Mouse (Mus musculus) G1E (cell line): ENCODE results near the gene Rarres2. TPM values are rescaled to one million over a fixed set of nuclear protein-coding genes. Genes with fewer than 3 reads are reported as not detected.

Source experiments
- ATAC-seq: 2 replicates; pipeline ENCODE4 v1.8.0; 2016; ENCODE audit warnings: mild to moderate bottlenecking; ENCODE audit not compliant: insufficient number of reproducible peaks, poor library complexity, low FRiP score, severe bottlenecking; ENCODE audit errors: extremely low read depth
- DNase-seq: peaks from one replicate; pipeline ENCODE4 v3.0.0; 2012; ENCODE audit warnings: low spot score
- H3K27me3 ChIP-seq: 2 replicates; pipeline ENCODE4 v1.6.1; 2012; ENCODE audit warnings: mild to moderate bottlenecking, low read length, inconsistent platforms; ENCODE audit not compliant: insufficient read depth
- H3K36me3 ChIP-seq: replicated peaks from 2 replicates; pipeline ENCODE3; 2012; ENCODE audit warnings: mild to moderate bottlenecking, inconsistent platforms
- H3K4me1 ChIP-seq: 2 replicates; pipeline ENCODE4 v1.6.1; 2012; ENCODE audit warnings: low read depth, low read length, inconsistent platforms, mixed read lengths; ENCODE audit not compliant: insufficient read depth
- H3K4me3 ChIP-seq: 2 replicates; pipeline ENCODE4 v1.5.1; 2012; ENCODE audit warnings: low read depth, mild to moderate bottlenecking, inconsistent platforms, low read length, moderate library complexity, mixed read lengths
- H3K9me3 ChIP-seq: replicated peaks from 2 replicates; pipeline ENCODE4 v1.6.1; 2012; ENCODE audit warnings: inconsistent platforms
- CTCF ChIP-seq: IDR thresholded peaks from 2 replicates; pipeline ENCODE4 v1.5.1; 2012; ENCODE audit warnings: low read depth, low read length, inconsistent platforms, mixed read lengths
- GATA1 ChIP-seq: IDR thresholded peaks from 2 replicates; pipeline ENCODE4 v1.6.1; 2012; ENCODE audit warnings: borderline replicate concordance, low read length, inconsistent platforms, mixed read lengths
- GATA2 ChIP-seq: IDR thresholded peaks from 2 replicates; pipeline ENCODE4 v1.6.1; 2012; ENCODE audit warnings: low read depth, low read length, inconsistent platforms, borderline replicate concordance
- POLR2AphosphoS5 ChIP-seq: IDR thresholded peaks from 2 replicates; pipeline ENCODE4 v1.6.1; 2012; ENCODE audit warnings: low read depth, low read length, inconsistent platforms; ENCODE audit not compliant: insufficient replicate concordance
- TAL1 ChIP-seq: conservative IDR thresholded peaks from 2 replicates; pipeline ENCODE4 v1.6.1; 2012; ENCODE audit warnings: low read depth, low read length, inconsistent platforms, mixed read lengths
- polyA plus RNA-seq: library from polyadenylated mRNA; stranded (reverse); fragments of >175 nt; gene quantifications from 2 replicates; pipeline ENCODE4 v1.2.3, GENCODE M21; 2012
- total RNA-seq, 2 experiments: library from RNA; stranded (forward) in 1 of 2; stranded (reverse) in 1 of 2; fragments of 200-1000 nt in 1 of 2; fragments of >200 nt in 1 of 2; fragmentation: Nextera tagmentation in 1 of 2; gene quantifications; 2 replicates each; pipeline ENCODE4 v1.2.3; 2014 to 2017

Gene Rarres2
- total RNA-seq (2014; fragmentation: Nextera tagmentation) (not detected in 2 replicates), total RNA-seq (2017) (0.06 and 0.11 TPM in 2 replicates), polyA plus RNA-seq (not detected in 2 replicates)

DNA sequence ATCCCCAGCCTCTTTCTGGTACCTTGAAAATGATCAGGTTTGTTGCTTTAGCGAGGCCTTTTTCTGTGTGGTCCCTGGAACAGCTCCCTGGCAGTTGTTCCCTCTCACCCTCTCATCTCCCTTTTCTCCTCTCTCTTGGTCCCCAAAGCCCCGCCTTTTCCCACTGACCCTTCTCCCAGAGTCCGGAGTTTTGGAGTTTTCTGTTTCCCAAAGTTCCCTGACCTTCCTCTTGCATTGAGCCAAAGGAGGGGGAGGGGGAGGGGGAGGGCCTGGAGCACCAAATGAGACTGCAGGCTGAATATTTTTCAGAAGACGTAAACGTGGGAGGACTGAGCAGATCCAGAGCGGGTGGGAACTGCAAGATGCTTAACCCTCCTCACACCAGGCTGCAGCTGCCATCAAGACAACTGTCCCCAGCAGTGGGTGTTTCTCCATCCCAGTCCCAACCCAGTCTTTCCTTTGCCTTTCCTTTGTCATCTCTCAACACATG lies at the start of gene Rarres2:
Gene Rarres2 (minus strand): TSS at position 218 of the 490 bp plus-strand sequence.
- H3K4me1 ChIP-seq, result no peaks in the 10 kb centered on the region
- no peaks in the 10 kb centered on the region for H3K9me3 ChIP-seq
- no peaks in the 10 kb centered on the region for H3K36me3 ChIP-seq
- H3K4me3 ChIP-seq, result no peak within 1 kb of the TSS
- no peak for ATAC-seq
- no peak for TF ChIP-seq GATA2
- TF ChIP-seq TAL1, result no peak
- TF ChIP-seq GATA1, result no peak
- no peak for TF ChIP-seq CTCF
- no peak for TF ChIP-seq POLR2AphosphoS5
- peaks cover 3% of the 10 kb centered on the region; the same call in 1 of the 2 replicates for H3K27me3 ChIP-seq
- DNase-seq, result no peak

DNA sequence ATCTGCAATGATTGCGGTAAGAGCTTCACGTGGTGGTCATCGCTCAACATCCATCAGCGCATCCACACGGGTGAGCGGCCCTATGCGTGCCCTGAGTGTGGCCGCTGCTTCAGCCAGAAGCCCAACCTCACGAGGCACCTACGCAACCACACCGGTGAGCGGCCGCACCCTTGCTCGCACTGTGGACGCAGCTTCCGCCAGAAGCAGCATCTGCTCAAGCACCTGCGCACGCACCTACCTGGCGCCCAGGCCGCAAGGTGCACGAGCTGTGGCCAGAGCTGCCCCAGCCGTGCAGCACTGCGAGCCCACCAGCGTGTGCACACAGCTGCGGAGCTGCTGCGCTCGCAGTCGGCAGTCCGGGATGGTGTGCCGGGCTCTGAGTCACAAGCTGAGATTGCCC lies 47.4 kb upstream of the Rarres2 start:
- no peak for TF ChIP-seq CTCF
- no peaks in the 10 kb centered on the region for H3K4me1 ChIP-seq
- no peaks in the 10 kb centered on the region for H3K36me3 ChIP-seq

DNA sequence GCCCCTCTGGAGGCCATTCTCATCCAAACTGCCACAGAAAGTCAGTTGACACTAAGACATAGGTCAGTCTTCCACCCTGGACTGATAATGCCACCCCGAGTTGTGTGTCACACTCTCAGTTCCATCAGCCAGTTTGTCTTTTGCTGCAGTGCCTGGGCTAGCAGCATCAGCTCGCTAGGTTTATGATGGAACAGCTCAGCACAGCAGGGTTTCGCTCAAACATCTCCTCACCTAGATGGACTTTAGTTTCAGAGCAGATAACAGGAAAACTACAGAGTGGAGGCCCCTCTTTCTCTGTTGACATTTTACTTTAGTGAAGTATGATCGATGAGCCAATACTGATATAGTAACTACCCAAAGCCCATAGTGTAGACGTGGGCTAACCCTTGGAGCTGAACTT lies 42.2 kb upstream of the Rarres2 start:
- Histone ChIP-seq H3K36me3 (no peaks in the 10 kb centered on the region), H3K4me3 (no peak overlapping the region), H3K9me3 (no peaks in the 10 kb centered on the region), H3K27me3 (peaks cover 3% of the 10 kb centered on the region; the same call in 1 of the 2 replicates), H3K4me1 (no peaks in the 10 kb centered on the region)
- ATAC-seq, result no peak
- TF ChIP-seq CTCF, result no peak
- no peak for TF ChIP-seq GATA1
- no peak for TF ChIP-seq TAL1
- no peak for TF ChIP-seq POLR2AphosphoS5
- no peak for TF ChIP-seq GATA2
- no peak for DNase-seq

More for the DNA sequence above, 47.4 kb upstream of the Rarres2 start:
- no peaks in the 10 kb centered on the region for H3K9me3 ChIP-seq
- DNase-seq (no peak), ATAC-seq (no peak)
- H3K27me3 ChIP-seq, result peaks cover 3% of the 10 kb centered on the region; the same call in 1 of the 2 replicates
- H3K4me3 ChIP-seq, result no peak overlapping the region; the same call in 1 of the 2 replicates

DNA sequence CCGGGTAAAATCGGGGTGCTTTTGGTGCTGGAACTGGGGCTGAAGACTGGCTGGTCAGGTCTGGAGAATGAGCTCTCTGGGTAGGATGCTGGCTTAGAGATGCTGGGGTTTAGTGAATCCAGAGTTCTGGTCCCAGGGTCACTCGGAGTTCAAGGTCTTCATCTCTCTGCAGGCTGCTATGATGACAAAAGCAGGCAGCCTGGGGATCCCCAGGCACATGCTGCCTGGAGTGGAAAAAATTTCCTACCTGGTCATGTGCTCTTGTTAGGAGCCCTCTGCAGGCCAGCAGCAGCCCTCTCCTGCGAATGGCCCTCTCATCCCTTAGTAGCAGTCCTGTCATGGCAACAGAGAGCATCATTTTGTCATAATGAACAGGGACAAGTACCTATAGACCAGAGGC lies 40.9 kb upstream of the Rarres2 start:
- H3K4me1 ChIP-seq, result no peaks in the 10 kb centered on the region
- no peak for ATAC-seq

DNA sequence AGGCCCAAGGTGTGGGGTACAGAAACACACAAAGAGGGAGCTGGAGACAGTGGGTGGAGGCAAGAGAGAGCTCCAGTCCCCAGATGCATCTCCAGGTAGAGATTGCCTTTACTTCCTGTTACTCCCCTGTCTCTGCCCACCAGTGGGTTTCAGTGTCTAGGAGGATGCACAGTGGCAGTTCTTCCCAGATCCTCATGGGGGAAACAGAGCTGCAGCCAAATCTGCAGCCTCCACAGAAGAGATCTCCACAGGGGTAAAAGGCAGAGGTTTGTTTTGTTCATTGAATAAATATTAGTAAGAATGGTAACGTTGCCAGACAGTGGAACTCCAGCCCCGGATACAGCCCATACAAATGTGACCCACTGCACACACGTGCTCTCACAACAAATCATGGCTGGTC lies 38.1 kb upstream of the Rarres2 start:
- Histone ChIP-seq H3K4me3 (no peak overlapping the region), H3K27me3 (no peaks in the 10 kb centered on the region), H3K4me1 (no peaks in the 10 kb centered on the region), H3K36me3 (no peaks in the 10 kb centered on the region), H3K9me3 (no peaks in the 10 kb centered on the region)
- ATAC-seq, result no peak
- no peak for DNase-seq
- TF ChIP-seq TAL1 (no peak), CTCF (no peak), GATA2 (no peak), GATA1 (no peak), POLR2AphosphoS5 (no peak)

More for the DNA sequence above, 40.9 kb upstream of the Rarres2 start:
- no peaks in the 10 kb centered on the region for H3K27me3 ChIP-seq
- no peak overlapping the region for H3K4me3 ChIP-seq
- TF ChIP-seq GATA2, result no peak
- no peak for TF ChIP-seq GATA1
- TF ChIP-seq CTCF, result no peak
- TF ChIP-seq POLR2AphosphoS5, result no peak
- no peak for TF ChIP-seq TAL1
- H3K9me3 ChIP-seq, result no peaks in the 10 kb centered on the region
- DNase-seq, result no peak
- no peaks in the 10 kb centered on the region for H3K36me3 ChIP-seq

DNA sequence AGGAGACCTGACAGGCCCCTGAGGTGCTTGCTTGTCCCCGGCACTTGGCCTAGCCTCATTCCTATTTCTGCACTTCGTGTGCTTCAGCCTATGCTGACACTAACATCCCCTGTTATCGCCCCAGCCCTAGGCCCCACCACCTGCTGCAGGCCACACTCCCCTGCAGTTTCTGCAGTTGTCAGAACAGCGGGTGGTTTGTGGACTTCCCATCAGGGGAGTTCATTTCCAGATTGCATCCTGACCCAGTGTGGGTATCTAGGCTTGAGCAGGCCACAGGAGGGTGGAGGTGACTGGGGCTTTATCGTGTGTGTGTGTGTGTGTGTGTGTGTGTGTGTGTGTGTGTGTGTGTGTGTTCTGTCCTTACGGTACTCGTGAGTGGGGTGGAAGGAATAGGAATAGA lies 36.9 kb upstream of the Rarres2 start:
- DNase-seq, result no peak
- H3K27me3 ChIP-seq, result no peaks in the 10 kb centered on the region

DNA sequence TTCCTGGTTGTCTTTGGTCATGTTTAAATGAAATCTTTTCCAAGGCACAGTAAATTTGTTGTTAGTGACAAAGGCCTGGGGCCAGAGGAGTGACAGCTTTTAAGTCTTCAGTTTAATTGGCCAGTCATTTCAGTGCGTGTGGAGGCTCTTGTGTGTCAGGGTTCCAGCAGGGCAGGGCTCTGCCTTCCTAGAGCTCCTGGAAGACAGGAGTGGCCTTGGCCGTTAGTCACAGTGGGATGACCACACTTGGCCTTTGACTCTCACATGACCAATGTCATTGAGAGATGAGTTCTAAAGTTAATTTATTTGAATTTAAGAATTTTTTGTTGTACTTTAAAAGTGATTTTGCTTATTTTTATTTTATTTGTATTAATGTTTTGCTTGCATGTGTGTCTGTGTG lies 35.5 kb upstream of the Rarres2 start:
- ATAC-seq (no peak), DNase-seq (no peak)
- TF ChIP-seq GATA2, result no peak
- TF ChIP-seq TAL1, result no peak
- TF ChIP-seq POLR2AphosphoS5, result no peak
- TF ChIP-seq GATA1, result no peak
- no peak for TF ChIP-seq CTCF
- Histone ChIP-seq H3K27me3 (no peaks in the 10 kb centered on the region), H3K4me1 (no peaks in the 10 kb centered on the region), H3K9me3 (no peaks in the 10 kb centered on the region), H3K4me3 (no peak overlapping the region), H3K36me3 (no peaks in the 10 kb centered on the region)

More for the DNA sequence above, 36.9 kb upstream of the Rarres2 start:
- no peaks in the 10 kb centered on the region for H3K4me1 ChIP-seq
- H3K4me3 ChIP-seq, result no peak overlapping the region
- no peaks in the 10 kb centered on the region for H3K9me3 ChIP-seq
- no peak for ATAC-seq
- TF ChIP-seq GATA2, result no peak
- no peaks in the 10 kb centered on the region for H3K36me3 ChIP-seq
